Mouse (Mus musculus) bone marrow macrophage, adult 2 months (primary cell): Measurements from ENCODE around the gene Taf3.

ENCODE experiments used
- CTCF ChIP-seq: IDR thresholded peaks from 2 replicates; pipeline ENCODE4 v1.5.1; 2012; ENCODE audit warnings: low read depth, mild to moderate bottlenecking, low read length, moderate library complexity
- POLR2A ChIP-seq: IDR thresholded peaks from 2 replicates; pipeline ENCODE4 v1.6.1; 2012; ENCODE audit warnings: mild to moderate bottlenecking, low read depth, low read length, borderline replicate concordance

GRCm38 (mm10) chr2:9871798-9872197, 176.6 kb downstream of the Taf3 start:
- no peak for TF ChIP-seq CTCF
- no peak for TF ChIP-seq POLR2A
